Mouse (Mus musculus) urinary bladder, postnatal 10 days (tissue): ENCODE measurements around the gene Aqp3.
A peak's percentile ranks its signal among the peaks of the same experiment; 100 is the strongest.

Source experiments
- DNase-seq: peaks from one replicate; pipeline ENCODE4 v3.0.0; 2022; ENCODE audit warnings: low spot score

Aqp3 gene

DNA sequence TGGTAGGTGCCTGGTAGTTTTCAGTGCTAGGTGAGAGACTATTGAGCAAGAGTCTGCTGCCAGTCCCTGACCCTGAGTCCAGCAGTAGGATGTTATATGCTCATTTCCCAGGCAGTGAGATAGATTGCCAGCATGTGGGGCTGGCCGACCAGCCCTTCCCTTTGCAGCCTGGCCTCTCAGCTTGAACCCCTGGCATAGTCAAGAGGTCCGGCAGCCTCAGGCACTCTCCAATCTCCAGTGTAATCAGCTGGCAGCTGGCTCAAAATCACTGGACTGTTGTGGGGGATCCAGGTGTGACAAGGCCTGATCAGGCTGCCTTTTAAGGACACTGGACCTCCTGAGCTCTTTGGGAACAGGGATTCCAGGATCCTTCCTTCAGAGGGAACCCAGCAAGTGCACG lies 34.6 kb downstream of the Aqp3 start:
- DNase-seq, result no peak

GRCm38 (mm10) chr4:41057361-41057760 lies 40.6 kb downstream of the Aqp3 start:
- no peak for DNase-seq

- DNase-seq, result no peak
These were observed 41.1 kb downstream of the Aqp3 start for GRCm38 (mm10) chr4:41056742-41057332.

- no peak for DNase-seq
These were observed 41.7 kb downstream of the Aqp3 start for GRCm38 (mm10) chr4:41056253-41056652.

DNA sequence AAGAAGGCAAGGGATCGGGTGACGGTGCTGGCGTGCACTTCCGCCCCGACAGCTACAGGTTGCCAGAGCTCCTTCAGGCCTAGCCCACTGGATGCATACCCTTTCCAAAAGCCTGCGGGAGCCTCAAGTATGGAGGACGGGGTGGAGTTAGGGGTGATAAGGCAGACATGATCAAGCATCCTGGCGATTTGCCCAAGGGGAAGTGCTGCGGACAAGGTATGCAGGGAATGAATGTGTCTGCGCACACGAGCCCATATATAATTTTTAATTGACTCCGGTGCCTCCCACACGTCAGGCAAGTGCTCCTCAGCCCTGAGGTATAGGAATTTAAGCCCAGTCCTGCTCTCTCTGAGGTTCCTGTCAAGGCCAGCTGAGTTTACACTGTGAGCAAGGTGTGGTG lies 42.9 kb downstream of the Aqp3 start:
- no peak for DNase-seq

- DNase-seq, result no peak
These were observed 46.2 kb downstream of the Aqp3 start for GRCm38 (mm10) chr4:41051781-41052180.

DNA sequence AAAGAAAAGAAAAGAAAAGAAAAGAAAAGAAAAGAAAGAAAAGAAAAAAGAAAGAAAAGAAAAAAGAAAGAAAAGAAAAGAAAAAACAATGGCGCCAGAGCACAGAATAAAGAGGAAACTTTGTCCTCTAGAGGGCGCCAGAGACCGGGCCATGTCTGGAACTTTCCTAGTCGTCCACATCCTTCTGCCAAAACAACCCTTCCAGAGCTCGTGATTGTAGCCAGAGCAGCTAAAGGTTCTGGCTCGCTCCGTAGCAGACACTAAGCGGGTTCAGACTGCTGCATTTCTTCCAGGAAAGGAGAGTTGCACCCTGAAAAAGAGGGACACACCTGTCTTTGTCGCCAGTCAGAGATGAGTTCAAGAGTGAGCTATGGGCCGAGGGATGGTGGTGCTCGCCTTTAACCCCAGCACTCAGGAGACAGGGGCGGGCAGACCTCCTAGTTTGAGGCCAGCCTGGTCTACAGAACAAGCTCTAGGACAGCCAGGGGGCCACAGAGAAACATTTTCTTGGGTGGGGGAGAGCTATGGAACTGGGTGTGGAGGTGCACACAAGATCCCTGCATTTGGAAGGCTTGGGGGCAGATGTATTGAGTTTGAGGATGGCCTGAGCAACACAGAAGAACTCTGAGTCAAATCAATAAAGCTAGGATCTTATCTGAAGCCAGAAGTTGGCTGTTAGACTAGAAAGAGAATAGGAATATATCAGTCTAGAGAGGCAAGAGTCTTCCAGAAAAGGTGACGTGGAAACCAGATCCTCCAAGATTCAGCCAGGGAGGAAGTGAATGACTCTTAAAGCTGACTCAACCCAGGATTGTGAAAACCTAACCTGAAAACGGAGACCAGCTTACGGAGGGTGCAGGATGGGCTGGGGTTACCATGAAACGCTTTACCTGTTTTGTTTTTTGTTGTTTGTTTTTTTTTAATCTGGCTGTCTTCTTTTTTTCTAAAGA lies 47.0 kb downstream of the Aqp3 start:
- DNase-seq, result peak; percentile 43

DNA sequence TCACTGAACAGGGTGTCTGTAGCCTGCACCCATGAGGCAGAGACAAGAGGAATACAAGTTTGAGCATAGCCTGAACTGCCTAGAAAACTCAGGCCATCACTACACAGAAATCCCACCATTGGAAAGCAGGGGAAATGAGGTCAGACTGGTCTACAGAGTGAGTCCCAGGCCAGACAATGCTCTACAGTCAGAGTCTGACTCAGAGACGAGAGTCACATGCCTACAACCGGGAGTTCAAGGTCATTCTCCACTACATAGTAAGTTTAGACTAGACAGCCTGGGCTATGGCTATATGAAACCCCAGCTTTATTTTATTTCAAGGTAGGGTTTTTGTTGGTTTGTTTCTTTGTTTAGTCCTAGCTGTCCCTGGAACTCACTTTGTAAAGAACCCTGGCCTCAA lies 49.1 kb downstream of the Aqp3 start:
- DNase-seq, result no peak

GRCm38 (mm10) chr4:41047524-41048271 lies 50.3 kb downstream of the Aqp3 start, which contains the start of gene Aqp7:
Gene Aqp7, minus strand, starts transcription at chr4:41048139.
- no peak for DNase-seq

- DNase-seq, result no peak
These were observed 51.7 kb downstream of the Aqp3 start for GRCm38 (mm10) chr4:41046254-41046795.

GRCm38 (mm10) chr4:41045288-41045687 lies 52.7 kb downstream of the Aqp3 start:
- DNase-seq, result no peak

GRCm38 (mm10) chr4:41043961-41044360 lies 54.0 kb downstream of the Aqp3 start:
- DNase-seq, result no peak

- no peak for DNase-seq
These were observed 55.1 kb downstream of the Aqp3 start for GRCm38 (mm10) chr4:41042880-41043279.
